Mouse (Mus musculus) natural killer cell, adult 2 months (primary cell): ENCODE results near the gene Dsn1.

Experiments
- DNase-seq, 2 experiments: peaks; one replicate each; pipeline ENCODE4 v3.0.0; 2022; ENCODE audit warnings: low spot score in 2 of 2

Gene Dsn1

GRCm38 (mm10) chr2:156973316-156974100 lies 33.4 kb downstream of the Dsn1 start:
- DNase-seq, result no peak

GRCm38 (mm10) chr2:156970253-156970652 lies 36.7 kb downstream of the Dsn1 start:
- no peak for DNase-seq

GRCm38 (mm10) chr2:156968501-156968900 lies 38.5 kb downstream of the Dsn1 start:
- DNase-seq, result no peak

- no peak for DNase-seq
Observed at GRCm38 (mm10) chr2:156967388-156967787, 39.6 kb downstream of the Dsn1 start.

GRCm38 (mm10) chr2:156963891-156964290 lies 43.1 kb downstream of the Dsn1 start:
- no peak for DNase-seq

GRCm38 (mm10) chr2:156958496-156959252 lies 48.3 kb downstream of the Dsn1 start:
- DNase-seq, result no peak

- no peak for DNase-seq
Observed at GRCm38 (mm10) chr2:156957035-156957434, 49.9 kb downstream of the Dsn1 start.

- DNase-seq, result no peak
Observed at GRCm38 (mm10) chr2:156956306-156956705, 50.6 kb downstream of the Dsn1 start.

- DNase-seq, result no peak
Observed at GRCm38 (mm10) chr2:156954463-156954862, 52.5 kb downstream of the Dsn1 start.

- no peak for DNase-seq
Observed at GRCm38 (mm10) chr2:156951301-156952094, 55.5 kb downstream of the Dsn1 start.

GRCm38 (mm10) chr2:156950816-156951215 lies 56.1 kb downstream of the Dsn1 start:
- no peak for DNase-seq
